Mouse (Mus musculus) CH12.LX (cell line): Measurements from ENCODE around the gene Zmynd10.

ENCODE experiments used
- CTCF ChIP-seq, 2 experiments: IDR thresholded peaks in 1 of 2; conservative IDR thresholded peaks in 1 of 2; 2 replicates each; pipeline ENCODE4 v1.5.1; 2011 to 2012; ENCODE audit warnings: low read depth in 2 of 2, low read length in 2 of 2, improper control_type of control experiment in 1 of 2, inconsistent platforms in 1 of 2, mild to moderate bottlenecking in 1 of 2, moderate library complexity in 1 of 2
- EP300 ChIP-seq: IDR thresholded peaks from 2 replicates; pipeline ENCODE4 v1.6.1; 2011; ENCODE audit warnings: low read length, improper control_type of control experiment
- JUND ChIP-seq: conservative IDR thresholded peaks from 2 replicates; pipeline ENCODE4 v1.6.1; 2011; ENCODE audit warnings: low read depth, low read length, improper control_type of control experiment
- MAFK ChIP-seq: IDR thresholded peaks from 2 replicates; pipeline ENCODE4 v1.6.1; 2011; ENCODE audit warnings: low read length, improper control_type of control experiment; ENCODE audit not compliant: insufficient replicate concordance
- MAZ ChIP-seq: IDR thresholded peaks from 2 replicates; pipeline ENCODE4 v1.6.1; 2012; ENCODE audit warnings: low read depth, mild to moderate bottlenecking, inconsistent platforms, low read length, improper control_type of control experiment, moderate library complexity
- POLR2A ChIP-seq: IDR thresholded peaks from 2 replicates; pipeline ENCODE4 v1.6.1; 2011; ENCODE audit warnings: low read depth, mild to moderate bottlenecking, improper control_type of control experiment, low read length
- POLR2AphosphoS2 ChIP-seq: IDR thresholded peaks from 2 replicates; pipeline ENCODE4 v1.6.1; 2011; ENCODE audit warnings: low read depth, low read length, improper control_type of control experiment
- USF1 ChIP-seq: IDR thresholded peaks from 2 replicates; pipeline ENCODE4 v1.6.1; 2014; ENCODE audit warnings: low read depth, mild to moderate bottlenecking, inconsistent platforms, low read length, improper control_type of control experiment

DNA sequence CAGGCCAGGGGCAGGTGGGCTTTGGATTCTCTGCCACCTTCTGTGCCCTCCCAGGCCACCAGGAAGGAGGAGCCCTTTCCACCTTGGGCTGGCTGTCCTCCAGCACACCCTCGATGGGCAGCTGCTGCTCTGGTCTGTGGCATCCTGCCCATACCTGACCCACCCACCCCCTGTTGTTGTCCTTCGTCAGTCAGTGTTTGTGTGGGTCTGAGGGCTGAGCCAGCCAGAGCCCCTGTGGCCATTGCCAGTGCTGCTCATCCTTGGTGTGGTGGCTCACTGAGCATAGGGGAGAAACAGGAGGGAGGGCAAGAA lies 24.7 kb upstream of the Zmynd10 start:
- TF ChIP-seq MAZ (no peak), JUND (no peak), CTCF (conservative IDR thresholded peaks at IDR 0.05 in 1 of 2, IDR thresholded peaks at IDR 0.05 in 1 of 2; ENCODE audit: low read depth in 2 of 2, low read length in 2 of 2) (no peak), POLR2AphosphoS2 (no peak), USF1 (no peak), EP300 (no peak), POLR2A (no peak), MAFK (no peak)
